Mouse (Mus musculus): ENCODE results near the gene Nepn.

Gene Nepn

GRCm38 (mm10) chr10:52391208-52391607, 2.4 kb downstream of the Nepn start:
- in situ Hi-C loops (cut with MboI; ENCODE audit: low pct_unique_long_range_greater_than_20kb in 1 of 2, low sequenced_read_pairs in 2 of 2, unreplicated experiment in 1 of 2), result loop anchor here (25.0 kb wide), 2 partner anchors 279 to 604 kb away; no protein-coding TSS in a partner anchor

GRCm38 (mm10) chr10:52396647-52397046, 7.9 kb downstream of the Nepn start:
- in situ Hi-C loops (cut with MboI; ENCODE audit: low pct_unique_long_range_greater_than_20kb in 1 of 2, low sequenced_read_pairs in 2 of 2, unreplicated experiment in 1 of 2), result loop anchor here (25.0 kb wide), 2 partner anchors 284 to 609 kb away; no protein-coding TSS in a partner anchor

GRCm38 (mm10) chr10:52398715-52399114, 9.9 kb downstream of the Nepn start:
- in situ Hi-C loops (cut with MboI; ENCODE audit: low pct_unique_long_range_greater_than_20kb in 1 of 2, low sequenced_read_pairs in 2 of 2, unreplicated experiment in 1 of 2), result loop anchor here (25.0 kb wide), 2 partner anchors 286 to 611 kb away; no protein-coding TSS in a partner anchor

GRCm38 (mm10) chr10:52399722-52400121, 10.9 kb downstream of the Nepn start:
- in situ Hi-C loops (cut with MboI; ENCODE audit: low pct_unique_long_range_greater_than_20kb in 1 of 2, low sequenced_read_pairs in 2 of 2, unreplicated experiment in 1 of 2), result loop anchor here (25.0 kb wide), 2 partner anchors 287 to 612 kb away; no protein-coding TSS in a partner anchor

GRCm38 (mm10) chr10:52405160-52405559, 16.4 kb downstream of the Nepn start:
- in situ Hi-C loops (cut with MboI; ENCODE audit: low pct_unique_long_range_greater_than_20kb in 1 of 2, low sequenced_read_pairs in 2 of 2, unreplicated experiment in 1 of 2), result no loop called here

GRCm38 (mm10) chr10:52407526-52407925, 18.8 kb downstream of the Nepn start:
- in situ Hi-C loops (cut with MboI; ENCODE audit: low pct_unique_long_range_greater_than_20kb in 1 of 2, low sequenced_read_pairs in 2 of 2, unreplicated experiment in 1 of 2), result no loop called here

GRCm38 (mm10) chr10:52415020-52415419, 26.2 kb downstream of the Nepn start:
- in situ Hi-C loops (cut with MboI; ENCODE audit: low pct_unique_long_range_greater_than_20kb in 1 of 2, low sequenced_read_pairs in 2 of 2, unreplicated experiment in 1 of 2), result no loop called here

- in situ Hi-C loops (cut with MboI; ENCODE audit: low pct_unique_long_range_greater_than_20kb in 1 of 2, low sequenced_read_pairs in 2 of 2, unreplicated experiment in 1 of 2), result no loop called here
Observed at GRCm38 (mm10) chr10:52416458-52416857, 27.7 kb downstream of the Nepn start.

- in situ Hi-C loops (cut with MboI; ENCODE audit: low pct_unique_long_range_greater_than_20kb in 1 of 2, low sequenced_read_pairs in 2 of 2, unreplicated experiment in 1 of 2), result no loop called here
Observed at GRCm38 (mm10) chr10:52417299-52417997, 28.7 kb downstream of the Nepn start, which contains the start of gene Nus1. TSS of gene Nus1 (plus strand) at chr10:52417547.

GRCm38 (mm10) chr10:52417998-52418860, 29.5 kb downstream of the Nepn start:
- in situ Hi-C loops (cut with MboI; ENCODE audit: low pct_unique_long_range_greater_than_20kb in 1 of 2, low sequenced_read_pairs in 2 of 2, unreplicated experiment in 1 of 2), result no loop called here

- in situ Hi-C loops (cut with MboI; ENCODE audit: low pct_unique_long_range_greater_than_20kb in 1 of 2, low sequenced_read_pairs in 2 of 2, unreplicated experiment in 1 of 2), result no loop called here
Observed at GRCm38 (mm10) chr10:52418931-52419330, 30.2 kb downstream of the Nepn start.

- in situ Hi-C loops (cut with MboI; ENCODE audit: low pct_unique_long_range_greater_than_20kb in 1 of 2, low sequenced_read_pairs in 2 of 2, unreplicated experiment in 1 of 2), result no loop called here
Observed at GRCm38 (mm10) chr10:52419402-52419801, 30.6 kb downstream of the Nepn start.

- in situ Hi-C loops (cut with MboI; ENCODE audit: low pct_unique_long_range_greater_than_20kb in 1 of 2, low sequenced_read_pairs in 2 of 2, unreplicated experiment in 1 of 2), result no loop called here
Observed at GRCm38 (mm10) chr10:52420526-52420925, 31.8 kb downstream of the Nepn start.

GRCm38 (mm10) chr10:52421716-52422115, 32.9 kb downstream of the Nepn start:
- in situ Hi-C loops (cut with MboI; ENCODE audit: low pct_unique_long_range_greater_than_20kb in 1 of 2, low sequenced_read_pairs in 2 of 2, unreplicated experiment in 1 of 2), result no loop called here

- in situ Hi-C loops (cut with MboI; ENCODE audit: low pct_unique_long_range_greater_than_20kb in 1 of 2, low sequenced_read_pairs in 2 of 2, unreplicated experiment in 1 of 2), result no loop called here
Observed at GRCm38 (mm10) chr10:52423097-52423496, 34.3 kb downstream of the Nepn start.

GRCm38 (mm10) chr10:52426314-52426980, 37.7 kb downstream of the Nepn start:
- in situ Hi-C loops (cut with MboI; ENCODE audit: low pct_unique_long_range_greater_than_20kb in 1 of 2, low sequenced_read_pairs in 2 of 2, unreplicated experiment in 1 of 2), result no loop called here

GRCm38 (mm10) chr10:52427634-52428415, 39.1 kb downstream of the Nepn start:
- in situ Hi-C loops (cut with MboI; ENCODE audit: low pct_unique_long_range_greater_than_20kb in 1 of 2, low sequenced_read_pairs in 2 of 2, unreplicated experiment in 1 of 2), result no loop called here

GRCm38 (mm10) chr10:52430953-52431352, 42.2 kb downstream of the Nepn start:
- in situ Hi-C loops (cut with MboI; ENCODE audit: low pct_unique_long_range_greater_than_20kb in 1 of 2, low sequenced_read_pairs in 2 of 2, unreplicated experiment in 1 of 2), result no loop called here
